Mouse (Mus musculus) R1 (cell line): ENCODE data around the gene Papolb.

Source experiments
- DNase-seq: peaks from one replicate; pipeline ENCODE4 v3.0.0-alpha.2; 2018; ENCODE audit warnings: low read depth, low spot score

Papolb gene

GRCm38 (mm10) chr5:142520360-142520759, 9.5 kb downstream of the Papolb start:
- DNase-seq: no peak

DNA sequence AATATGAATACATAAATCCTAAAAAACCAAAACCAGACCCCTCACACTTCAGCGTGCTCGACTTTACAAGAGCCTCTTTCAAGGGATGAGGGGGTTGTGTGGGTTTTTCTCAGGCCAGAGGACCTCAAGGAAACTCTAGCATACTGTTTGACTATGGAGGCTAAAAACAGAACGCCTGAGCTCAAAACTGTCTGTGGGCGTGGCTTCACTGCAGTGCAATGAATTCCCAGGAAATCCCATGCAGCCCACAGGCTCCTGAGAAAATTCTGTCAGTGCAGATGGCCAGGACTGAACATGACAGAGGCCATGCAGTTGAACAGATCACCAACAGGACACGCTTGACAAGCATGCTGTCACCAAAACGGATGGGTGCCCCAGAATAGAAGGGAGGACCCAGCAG, 10.9 kb downstream of the Papolb start:
- DNase-seq: no peak

DNA sequence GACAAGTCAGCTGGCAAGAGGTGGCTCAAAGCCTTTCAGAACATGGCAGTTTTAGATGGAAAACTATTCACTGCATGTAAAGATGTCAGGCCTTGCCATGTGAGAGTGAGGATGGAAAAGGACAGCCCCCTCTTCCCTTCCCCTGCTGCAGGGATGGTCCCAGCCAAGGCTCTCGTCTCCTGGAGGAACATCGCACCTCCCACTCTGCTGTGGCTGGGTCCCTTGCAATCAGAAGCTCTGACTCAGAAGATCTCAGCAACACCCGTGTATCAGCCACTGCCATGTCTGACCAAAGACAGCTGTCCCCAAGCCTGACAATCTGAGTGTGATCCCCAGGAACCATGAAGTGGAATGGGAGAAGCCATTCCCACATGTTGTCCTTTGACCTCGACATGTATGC, 17.8 kb downstream of the Papolb start:
- no peak for DNase-seq

- DNase-seq: no peak
Observed at GRCm38 (mm10) chr5:142510061-142510414, 19.8 kb downstream of the Papolb start.

DNA sequence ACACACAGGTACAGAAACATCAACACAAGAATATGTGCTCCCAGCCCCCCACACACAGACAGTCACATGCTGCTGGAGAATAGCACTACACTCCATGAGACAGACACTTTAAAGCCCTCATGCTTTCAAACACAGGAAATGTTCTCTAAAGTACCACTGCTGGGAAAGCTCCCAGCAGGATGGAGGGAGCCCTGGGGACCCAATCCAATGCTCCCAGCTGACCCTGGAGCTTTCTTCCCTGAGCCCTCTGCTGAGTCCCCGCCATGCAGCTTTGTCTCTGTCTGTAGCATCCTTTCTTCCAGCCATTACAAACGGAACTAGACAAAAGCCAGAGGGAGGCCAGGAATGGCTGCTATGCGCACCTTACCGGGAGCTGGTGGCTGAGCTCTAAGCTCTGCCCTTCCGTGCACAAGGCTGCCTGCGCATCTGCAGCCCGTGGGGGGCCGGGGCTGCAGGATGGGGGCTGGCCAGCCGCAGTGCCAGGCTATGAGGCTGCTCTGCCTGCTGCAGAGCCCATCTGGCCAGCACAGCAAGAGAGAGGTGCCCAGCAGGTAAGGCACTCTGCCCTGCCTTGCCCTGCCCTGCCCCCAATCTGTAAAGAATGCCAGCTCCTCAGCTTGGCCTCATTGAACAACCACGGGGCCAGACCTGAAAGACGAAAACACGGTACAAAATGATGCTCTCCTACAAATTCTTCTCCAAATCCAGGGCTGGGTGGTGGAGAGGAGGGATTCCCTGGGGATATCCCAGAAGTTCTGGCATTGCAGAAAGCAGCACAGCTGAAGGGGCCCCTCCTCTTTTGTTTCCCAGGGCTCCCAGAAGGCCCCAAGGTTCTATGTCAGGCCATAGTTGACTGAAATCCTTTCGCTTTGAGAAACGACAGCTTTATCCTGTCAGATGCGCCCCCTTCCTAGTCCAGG, 20.5 kb downstream of the Papolb start:
- DNase-seq: peak; percentile 59

- peak; percentile 45 for DNase-seq
Observed at GRCm38 (mm10) chr5:142505695-142506423, 24.0 kb downstream of the Papolb start.

- DNase-seq: no peak
Observed at GRCm38 (mm10) chr5:142504175-142504574, 25.7 kb downstream of the Papolb start.

DNA sequence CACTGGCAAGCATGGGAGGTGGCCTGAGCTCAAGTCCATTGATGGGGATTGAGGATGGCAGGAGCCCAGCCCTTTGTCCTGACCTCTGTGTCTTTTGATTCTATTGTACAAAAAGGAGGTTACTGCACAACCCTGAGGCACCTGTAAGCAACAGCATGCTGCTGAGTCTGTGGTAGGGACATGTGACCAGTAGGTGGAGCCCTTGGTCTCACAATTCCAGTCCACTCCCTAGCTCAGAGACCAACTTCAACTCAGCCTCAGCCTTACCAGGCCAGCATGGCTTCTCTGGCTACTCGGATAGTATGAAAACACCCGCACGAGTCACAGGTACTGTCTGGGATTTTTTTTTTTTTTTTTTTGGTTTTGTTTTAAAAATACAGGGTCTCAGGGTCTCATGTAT, 27.5 kb downstream of the Papolb start:
- peak; percentile 92 for DNase-seq

GRCm38 (mm10) chr5:142500918-142501317, 29.0 kb downstream of the Papolb start:
- DNase-seq: no peak

GRCm38 (mm10) chr5:142498964-142499363, 30.9 kb downstream of the Papolb start:
- peak; percentile 72 for DNase-seq

DNA sequence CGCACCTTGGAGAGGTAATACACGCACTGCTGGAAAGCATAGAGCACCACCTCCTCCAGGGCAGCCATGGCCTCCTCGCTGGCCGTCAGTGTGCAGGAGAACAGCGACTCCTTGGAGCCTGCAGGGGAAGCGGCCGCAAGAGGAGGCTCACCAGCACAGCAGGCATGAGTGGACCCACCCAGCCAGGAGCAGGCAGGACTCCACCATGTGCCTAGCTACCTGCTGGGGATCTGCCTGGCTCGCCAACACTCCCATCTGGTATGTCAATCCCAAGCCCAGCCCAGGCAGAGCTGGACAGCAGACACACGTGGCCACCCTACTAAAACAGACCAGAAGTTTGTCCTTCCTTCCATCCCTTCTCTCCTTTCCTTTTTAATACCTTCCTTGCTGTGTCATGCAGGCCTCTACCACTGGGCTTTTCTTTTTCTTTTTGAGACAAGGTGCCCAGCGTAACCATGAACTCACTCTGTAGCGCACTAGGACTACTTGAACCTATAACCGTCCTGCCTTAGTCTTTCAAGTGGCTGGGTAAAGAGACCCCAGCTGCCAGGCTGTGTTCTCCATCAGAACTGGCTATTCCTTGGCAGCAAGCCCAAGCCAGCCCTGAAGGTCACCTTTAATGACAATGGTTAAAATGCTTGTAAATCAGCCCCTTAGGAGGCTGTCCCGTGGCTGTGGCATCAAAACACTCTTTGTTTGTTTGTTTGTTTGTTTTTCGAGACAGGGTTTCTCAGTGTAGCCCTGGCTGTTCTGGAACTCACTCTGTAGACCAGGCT, 34.4 kb downstream of the Papolb start:
- DNase-seq: peak; percentile 35

- no peak for DNase-seq
Observed at GRCm38 (mm10) chr5:142493307-142493706, 36.6 kb downstream of the Papolb start.

DNA sequence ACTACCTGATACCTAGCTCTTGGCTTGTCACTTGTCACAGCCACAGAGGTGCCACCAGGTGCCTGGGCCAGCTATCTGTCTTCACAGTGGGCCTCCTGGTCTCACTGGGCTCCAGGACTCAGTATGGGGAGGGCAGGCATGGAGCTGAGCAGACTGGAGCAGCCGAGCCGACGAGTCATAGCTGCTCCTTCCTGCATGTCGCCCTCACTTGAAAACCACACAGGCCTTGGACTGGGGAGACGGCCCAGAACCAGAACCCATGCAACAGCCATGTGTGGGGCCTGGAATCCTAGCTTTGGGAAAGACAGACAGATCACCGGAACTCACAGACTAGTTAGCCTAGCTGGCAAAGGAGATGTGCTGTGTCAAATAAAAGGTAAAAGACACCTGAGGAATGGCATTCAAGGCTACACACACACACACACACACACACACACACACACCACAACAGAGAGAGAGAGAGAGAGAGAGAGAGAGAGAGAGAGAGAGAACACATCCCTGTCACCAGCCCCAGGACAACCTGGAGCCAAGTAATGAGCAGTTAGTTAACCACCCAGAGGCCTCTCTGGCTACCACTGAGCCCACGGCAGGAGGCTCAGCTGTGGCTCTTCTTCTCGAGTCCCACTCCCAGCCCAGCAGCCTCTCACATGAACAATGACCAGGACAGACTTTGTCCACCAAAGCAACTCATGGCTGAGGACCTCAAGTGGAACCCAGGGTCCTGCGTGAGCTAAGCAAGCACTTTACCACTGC, 39.7 kb downstream of the Papolb start:
- no peak for DNase-seq

DNA sequence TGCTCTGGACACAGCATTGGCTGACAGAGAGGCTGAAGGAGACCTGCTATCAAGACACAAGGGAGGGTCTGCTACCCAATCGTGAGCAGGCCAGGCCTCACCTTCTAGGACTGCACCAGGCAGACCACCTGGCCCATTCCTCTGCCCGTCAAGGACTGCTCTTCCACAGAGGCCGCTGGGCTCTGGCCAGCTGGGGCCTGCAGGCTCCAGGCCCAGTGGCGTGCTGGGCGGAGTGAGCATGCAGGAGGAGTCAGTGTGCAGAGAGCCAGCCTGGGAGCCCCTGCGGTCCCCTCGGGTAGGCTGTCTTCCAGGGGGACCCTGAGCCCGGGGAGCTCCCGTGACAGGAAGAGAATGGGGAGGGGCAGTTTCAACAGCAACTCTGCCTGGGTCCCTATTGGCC, 43.2 kb downstream of the Papolb start:
- DNase-seq: no peak

DNA sequence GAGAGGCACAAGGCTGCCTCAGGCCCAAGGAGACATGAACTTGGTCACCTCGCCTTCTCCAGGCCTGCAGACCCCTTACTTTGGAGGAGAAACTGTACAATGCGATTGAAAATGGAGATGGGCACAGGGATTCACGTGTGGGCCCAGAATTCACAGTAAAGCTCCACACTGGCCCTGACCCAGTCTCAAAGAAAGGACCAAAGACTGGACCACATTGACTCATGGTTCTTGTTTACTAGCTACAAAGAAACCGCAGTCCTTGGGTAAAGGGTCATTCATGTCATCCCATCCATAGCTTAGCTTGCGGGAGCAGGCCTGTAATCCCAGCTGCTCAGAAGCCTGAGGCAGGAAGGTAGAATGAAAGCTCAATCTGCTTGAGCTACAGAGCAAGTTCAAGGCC, 46.3 kb downstream of the Papolb start:
- peak; percentile 73 for DNase-seq

DNA sequence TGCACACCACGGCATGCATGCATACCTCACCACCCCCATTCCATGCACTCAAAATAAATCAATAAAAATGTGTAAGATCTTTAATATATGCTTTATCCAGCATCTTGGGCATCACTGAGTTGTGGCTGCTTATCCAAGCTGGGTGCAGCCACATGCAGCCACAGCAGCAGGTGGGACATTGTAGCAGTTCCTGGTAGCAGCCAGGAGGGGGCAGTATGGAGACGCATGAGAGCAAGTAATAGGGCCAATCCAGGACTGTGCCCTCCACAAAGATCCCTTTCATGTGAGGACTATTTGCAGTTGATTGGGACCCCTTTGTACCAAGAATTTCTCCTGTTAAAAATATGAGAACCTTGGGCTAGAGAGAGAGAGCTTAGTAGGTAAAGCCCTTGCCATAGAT, 47.4 kb downstream of the Papolb start:
- DNase-seq: peak; percentile 85

GRCm38 (mm10) chr5:142478829-142479435, 50.9 kb downstream of the Papolb start:
- peak; percentile 89 for DNase-seq

DNA sequence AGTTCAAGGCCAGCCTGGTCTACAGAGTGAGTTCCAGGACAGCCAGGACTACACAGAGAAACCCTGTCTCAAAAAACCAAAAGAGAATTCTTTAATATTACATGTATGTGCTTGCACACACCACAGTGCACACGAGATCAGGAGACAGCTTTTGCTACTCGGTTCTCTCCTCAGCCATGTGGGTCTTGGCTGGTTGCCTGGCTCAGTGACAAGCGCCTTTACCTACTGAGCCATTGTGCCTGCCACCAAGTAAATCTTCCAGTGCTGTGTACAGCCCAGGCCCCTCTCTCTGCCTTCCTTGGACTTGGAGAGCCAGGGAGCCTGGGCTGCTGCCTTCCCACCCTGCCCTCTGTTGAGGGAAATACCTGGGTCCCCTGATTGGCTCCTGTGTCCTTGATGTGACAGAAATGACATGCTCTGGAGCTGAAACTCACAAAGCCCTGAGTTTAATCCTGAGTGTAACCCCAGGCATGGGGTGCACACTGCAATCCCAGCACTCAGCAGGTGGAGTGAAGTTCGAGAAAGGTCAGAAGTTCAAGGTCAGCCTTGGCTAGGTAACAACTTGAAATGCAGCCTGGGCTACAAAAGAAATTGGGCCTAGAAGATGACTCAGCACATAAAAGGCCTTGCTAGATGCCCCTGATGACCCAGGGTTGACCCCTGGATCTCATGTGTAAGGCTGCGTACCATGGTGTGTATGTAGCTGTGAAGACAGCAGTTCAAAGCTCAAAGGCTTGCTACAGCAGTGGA, 51.8 kb downstream of the Papolb start:
- peak; percentile 98 for DNase-seq

DNA sequence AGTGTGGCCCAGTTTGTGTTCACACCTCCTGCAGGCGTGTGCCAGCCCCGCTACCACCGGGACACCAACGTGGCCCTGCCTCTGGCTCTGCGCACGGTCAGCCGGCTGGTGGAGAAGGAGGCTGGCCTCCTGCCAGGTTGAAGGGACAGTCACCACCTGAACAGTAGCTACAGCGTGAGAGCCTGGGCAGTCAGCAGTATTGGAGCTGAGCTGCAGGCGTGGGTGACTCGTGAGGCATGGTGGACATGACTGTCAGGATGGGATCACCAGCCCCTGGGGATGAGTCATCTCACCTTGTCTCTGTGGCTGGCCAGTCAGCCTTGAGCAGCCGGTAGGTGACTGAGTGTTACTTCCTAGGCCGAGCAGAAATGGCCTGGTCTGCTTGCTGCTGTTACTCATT, 52.5 kb downstream of the Papolb start:
- no peak for DNase-seq
